Mouse (Mus musculus): Measurements from ENCODE around the gene Runx3. TPM values are rescaled to one million over a fixed set of nuclear protein-coding genes. Genes with fewer than 3 reads are reported as not detected.

Runx3 gene
- polyA plus RNA-seq, 1 experiment from 2014 or later: not detected

- no peak for ATAC-seq (replicated peaks; ENCODE audit: insufficient number of reproducible peaks, low FRiP score, low TSS enrichment)
- Histone ChIP-seq H3K36me3 (ENCODE audit: control insufficient read depth, insufficient read depth, low read length) (no peaks in the 10 kb centered on the region), H3K27ac (ENCODE audit: low read depth, low read length) (no peak overlapping the region), H3K27me3 (ENCODE audit: control insufficient read depth, insufficient read depth, low read length) (peaks cover 74% of the 10 kb centered on the region), H3K4me1 (ENCODE audit: control insufficient read depth, insufficient read depth, low read length) (peaks cover 26% of the 10 kb centered on the region), H3K4me3 (ENCODE audit: low read depth, low read length) (peak overlapping the region; percentile 9; the same call in 1 of the 2 replicates), H3K9ac (ENCODE audit: low read depth, low read length) (peak overlapping the region; percentile 52; the same call in 1 of the 2 replicates), H3K4me2 (peak overlapping the region; percentile 56), H3K9me3 (replicated peaks; ENCODE audit: control insufficient read depth, low read length) (no peaks in the 10 kb centered on the region)
- WGBS (ENCODE audit: insufficient replicate concordance): 4% methylated on average over 22 of the region's 23 CpGs
Measured at GRCm38 (mm10) chr4:135166413-135167225, 46.2 kb downstream of the Runx3 start.

GRCm38 (mm10) chr4:135167816-135168527 lies 47.5 kb downstream of the Runx3 start:
- Histone ChIP-seq H3K27me3 (ENCODE audit: control insufficient read depth, insufficient read depth, low read length) (peaks cover 83% of the 10 kb centered on the region), H3K4me3 (ENCODE audit: low read depth, low read length) (no peak overlapping the region), H3K27ac (ENCODE audit: low read depth, low read length) (no peak overlapping the region), H3K9ac (ENCODE audit: low read depth, low read length) (no peak overlapping the region), H3K9me3 (replicated peaks; ENCODE audit: control insufficient read depth, low read length) (no peaks in the 10 kb centered on the region), H3K4me1 (ENCODE audit: control insufficient read depth, insufficient read depth, low read length) (peaks cover 26% of the 10 kb centered on the region), H3K4me2 (no peak overlapping the region), H3K36me3 (ENCODE audit: control insufficient read depth, insufficient read depth, low read length) (no peaks in the 10 kb centered on the region)
- WGBS (ENCODE audit: insufficient replicate concordance): 50% methylated on average over 7 of the region's 7 CpGs
- no peak for ATAC-seq (replicated peaks; ENCODE audit: insufficient number of reproducible peaks, low FRiP score, low TSS enrichment)

- no peak overlapping the region for H3K27ac ChIP-seq (ENCODE audit: low read depth, low read length)
- no peak overlapping the region for H3K4me3 ChIP-seq (ENCODE audit: low read depth, low read length)
- H3K4me2 ChIP-seq: no peak overlapping the region
- H3K9ac ChIP-seq (ENCODE audit: low read depth, low read length): no peak overlapping the region
- no peaks in the 10 kb centered on the region for H3K9me3 ChIP-seq (replicated peaks; ENCODE audit: control insufficient read depth, low read length)
- no peak for ATAC-seq (replicated peaks; ENCODE audit: insufficient number of reproducible peaks, low FRiP score, low TSS enrichment)
- 72% methylated on average over 10 of the region's 10 CpGs for WGBS (ENCODE audit: insufficient replicate concordance)
- H3K4me1 ChIP-seq (ENCODE audit: control insufficient read depth, insufficient read depth, low read length): peaks cover 26% of the 10 kb centered on the region
- H3K36me3 ChIP-seq (ENCODE audit: control insufficient read depth, insufficient read depth, low read length): no peaks in the 10 kb centered on the region
- H3K27me3 ChIP-seq (ENCODE audit: control insufficient read depth, insufficient read depth, low read length): peaks cover 86% of the 10 kb centered on the region
Measured at GRCm38 (mm10) chr4:135169096-135169495, 48.6 kb downstream of the Runx3 start.

GRCm38 (mm10) chr4:135169501-135169900 lies 49.0 kb downstream of the Runx3 start:
- no peaks in the 10 kb centered on the region for H3K9me3 ChIP-seq (replicated peaks; ENCODE audit: control insufficient read depth, low read length)
- H3K9ac ChIP-seq (ENCODE audit: low read depth, low read length): no peak overlapping the region
- no peak for ATAC-seq (replicated peaks; ENCODE audit: insufficient number of reproducible peaks, low FRiP score, low TSS enrichment)
- H3K27me3 ChIP-seq (ENCODE audit: control insufficient read depth, insufficient read depth, low read length): peaks cover 86% of the 10 kb centered on the region
- H3K36me3 ChIP-seq (ENCODE audit: control insufficient read depth, insufficient read depth, low read length): no peaks in the 10 kb centered on the region
- peaks cover 26% of the 10 kb centered on the region for H3K4me1 ChIP-seq (ENCODE audit: control insufficient read depth, insufficient read depth, low read length)
- no peak overlapping the region for H3K4me2 ChIP-seq
- H3K27ac ChIP-seq (ENCODE audit: low read depth, low read length): no peak overlapping the region
- H3K4me3 ChIP-seq (ENCODE audit: low read depth, low read length): no peak overlapping the region
- 55% methylated on average over 4 of the region's 4 CpGs for WGBS (ENCODE audit: insufficient replicate concordance)

- no peaks in the 10 kb centered on the region for H3K9me3 ChIP-seq (replicated peaks; ENCODE audit: control insufficient read depth, low read length)
- ATAC-seq (replicated peaks; ENCODE audit: insufficient number of reproducible peaks, low FRiP score, low TSS enrichment): no peak
- H3K27ac ChIP-seq (ENCODE audit: low read depth, low read length): no peak overlapping the region
- H3K4me3 ChIP-seq (ENCODE audit: low read depth, low read length): no peak overlapping the region
- no peaks in the 10 kb centered on the region for H3K36me3 ChIP-seq (ENCODE audit: control insufficient read depth, insufficient read depth, low read length)
- H3K9ac ChIP-seq (ENCODE audit: low read depth, low read length): no peak overlapping the region
- no peak overlapping the region for H3K4me2 ChIP-seq
- H3K4me1 ChIP-seq (ENCODE audit: control insufficient read depth, insufficient read depth, low read length): peaks cover 31% of the 10 kb centered on the region
- H3K27me3 ChIP-seq (ENCODE audit: control insufficient read depth, insufficient read depth, low read length): peaks cover 85% of the 10 kb centered on the region
- WGBS (ENCODE audit: insufficient replicate concordance): 55% methylated on average over 12 of the region's 12 CpGs
Measured at GRCm38 (mm10) chr4:135171304-135171875, 50.9 kb downstream of the Runx3 start.

GRCm38 (mm10) chr4:135175406-135176120 lies 55.1 kb downstream of the Runx3 start:
- Histone ChIP-seq H3K9me3 (replicated peaks; ENCODE audit: control insufficient read depth, low read length) (no peaks in the 10 kb centered on the region), H3K9ac (ENCODE audit: low read depth, low read length) (peak overlapping the region; percentile 52; the same call in 1 of the 2 replicates), H3K36me3 (ENCODE audit: control insufficient read depth, insufficient read depth, low read length) (no peaks in the 10 kb centered on the region), H3K4me3 (ENCODE audit: low read depth, low read length) (peak overlapping the region; percentile 31), H3K27me3 (ENCODE audit: control insufficient read depth, insufficient read depth, low read length) (peaks cover 71% of the 10 kb centered on the region), H3K4me2 (peak overlapping the region; percentile 66), H3K4me1 (ENCODE audit: control insufficient read depth, insufficient read depth, low read length) (peaks cover 6% of the 10 kb centered on the region), H3K27ac (ENCODE audit: low read depth, low read length) (no peak overlapping the region)
- ATAC-seq (replicated peaks; ENCODE audit: insufficient number of reproducible peaks, low FRiP score, low TSS enrichment): no peak
- WGBS (ENCODE audit: insufficient replicate concordance): 6% methylated on average over 38 of the region's 38 CpGs

GRCm38 (mm10) chr4:135177568-135177967 lies 57.1 kb downstream of the Runx3 start:
- no peak for ATAC-seq (replicated peaks; ENCODE audit: insufficient number of reproducible peaks, low FRiP score, low TSS enrichment)
- Histone ChIP-seq H3K4me3 (ENCODE audit: low read depth, low read length) (no peak overlapping the region), H3K27me3 (ENCODE audit: control insufficient read depth, insufficient read depth, low read length) (peaks cover 57% of the 10 kb centered on the region), H3K9me3 (replicated peaks; ENCODE audit: control insufficient read depth, low read length) (no peaks in the 10 kb centered on the region), H3K9ac (ENCODE audit: low read depth, low read length) (no peak overlapping the region), H3K4me2 (no peak overlapping the region), H3K36me3 (ENCODE audit: control insufficient read depth, insufficient read depth, low read length) (no peaks in the 10 kb centered on the region), H3K4me1 (ENCODE audit: control insufficient read depth, insufficient read depth, low read length) (peaks cover 6% of the 10 kb centered on the region), H3K27ac (ENCODE audit: low read depth, low read length) (no peak overlapping the region)

GRCm38 (mm10) chr4:135179077-135179481 lies 58.6 kb downstream of the Runx3 start:
- no peak for ATAC-seq (replicated peaks; ENCODE audit: insufficient number of reproducible peaks, low FRiP score, low TSS enrichment)
- no peak overlapping the region for H3K4me2 ChIP-seq

More at GRCm38 (mm10) chr4:135179077-135179481, 58.6 kb downstream of the Runx3 start:
- WGBS (ENCODE audit: insufficient replicate concordance): 17% methylated on average over 5 of the region's 5 CpGs
- Histone ChIP-seq H3K27ac (ENCODE audit: low read depth, low read length) (no peak overlapping the region), H3K4me1 (ENCODE audit: control insufficient read depth, insufficient read depth, low read length) (peaks cover 6% of the 10 kb centered on the region), H3K27me3 (ENCODE audit: control insufficient read depth, insufficient read depth, low read length) (peaks cover 42% of the 10 kb centered on the region), H3K36me3 (ENCODE audit: control insufficient read depth, insufficient read depth, low read length) (no peaks in the 10 kb centered on the region), H3K9me3 (replicated peaks; ENCODE audit: control insufficient read depth, low read length) (no peaks in the 10 kb centered on the region), H3K4me3 (ENCODE audit: low read depth, low read length) (no peak overlapping the region), H3K9ac (ENCODE audit: low read depth, low read length) (no peak overlapping the region)
